Mouse (Mus musculus): ENCODE measurements around the gene Tfrc. TPM values are rescaled to one million over a fixed set of nuclear protein-coding genes. Genes with fewer than 3 reads are reported as not detected.

Tfrc gene
- polyA plus RNA-seq, 1 experiment = 27.0 TPM

DNA sequence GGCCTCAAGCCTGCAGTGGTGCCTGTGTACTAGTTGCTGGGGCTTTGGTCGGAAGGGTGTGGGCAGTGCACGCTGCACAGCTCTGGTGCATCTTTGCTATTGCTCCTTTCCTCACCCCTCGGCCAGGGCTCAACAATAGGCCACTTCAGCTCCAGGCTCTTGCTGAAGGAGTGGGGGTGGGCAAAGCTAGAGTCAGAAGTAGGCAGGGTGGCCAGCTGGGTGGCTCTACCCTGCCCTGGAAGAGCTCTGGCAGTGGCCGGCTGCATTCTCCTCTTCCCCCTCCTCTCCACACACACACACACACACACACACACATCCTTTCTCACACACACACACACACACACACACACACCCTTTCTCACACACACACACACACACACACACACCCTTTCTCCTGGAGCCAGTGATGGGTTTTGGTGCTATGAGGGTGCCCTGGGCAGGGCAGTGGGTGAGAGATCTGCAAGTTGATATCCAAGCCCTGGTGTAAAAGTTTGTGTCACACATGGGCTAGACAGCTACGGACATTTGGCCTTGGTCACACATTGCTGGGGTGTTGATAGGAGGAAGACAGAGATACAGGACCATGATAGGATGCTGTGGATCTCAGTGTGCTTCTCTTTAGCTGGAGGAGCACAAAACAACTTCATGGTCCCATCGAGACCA lies 45.5 kb downstream of the Tfrc start:
- Histone ChIP-seq H3K4me1 (ENCODE audit: control insufficient read depth, insufficient read depth, insufficient read length, low read length) (peaks cover 12% of the 10 kb centered on the region), H3K4me3 (ENCODE audit: insufficient read depth, low read depth, low read length) (no peak overlapping the region), H3K27ac (replicated peaks; ENCODE audit: low read depth, low read length) (no peak overlapping the region)

DNA sequence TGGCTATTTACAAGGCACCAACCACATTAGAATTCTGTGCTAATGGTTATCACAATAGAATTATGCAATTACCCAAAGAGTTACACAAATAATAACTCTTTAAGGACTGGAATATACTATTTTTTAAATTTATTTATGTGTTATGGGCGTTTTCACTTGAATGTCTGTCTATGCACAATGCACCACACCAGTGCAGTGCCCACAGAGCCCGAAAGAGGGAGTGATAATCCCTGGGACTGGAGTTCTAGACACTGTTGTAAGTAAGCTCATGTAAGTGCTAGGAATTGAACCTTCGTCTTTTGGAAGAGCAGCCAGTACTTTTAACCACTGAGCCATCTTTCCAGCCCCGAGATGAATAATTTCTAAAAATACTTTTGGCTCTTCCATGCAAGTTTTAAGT lies 46.8 kb downstream of the Tfrc start:
- peaks cover 20% of the 10 kb centered on the region for H3K4me1 ChIP-seq (ENCODE audit: control insufficient read depth, insufficient read depth, insufficient read length, low read length)
- no peak overlapping the region for H3K4me3 ChIP-seq (ENCODE audit: insufficient read depth, low read depth, low read length)
- no peak overlapping the region for H3K27ac ChIP-seq (replicated peaks; ENCODE audit: low read depth, low read length)

- H3K27ac ChIP-seq (replicated peaks; ENCODE audit: low read depth, low read length) = no peak overlapping the region
- peaks cover 20% of the 10 kb centered on the region for H3K4me1 ChIP-seq (ENCODE audit: control insufficient read depth, insufficient read depth, insufficient read length, low read length)
These were observed 47.6 kb downstream of the Tfrc start for GRCm38 (mm10) chr16:32656321-32656720.

GRCm38 (mm10) chr16:32656794-32657193 lies 48.1 kb downstream of the Tfrc start:
- H3K4me1 ChIP-seq (ENCODE audit: control insufficient read depth, insufficient read depth, insufficient read length, low read length) = peaks cover 20% of the 10 kb centered on the region

More at GRCm38 (mm10) chr16:32656321-32656720, 47.6 kb downstream of the Tfrc start:
- no peak overlapping the region for H3K4me3 ChIP-seq (ENCODE audit: insufficient read depth, low read depth, low read length)

DNA sequence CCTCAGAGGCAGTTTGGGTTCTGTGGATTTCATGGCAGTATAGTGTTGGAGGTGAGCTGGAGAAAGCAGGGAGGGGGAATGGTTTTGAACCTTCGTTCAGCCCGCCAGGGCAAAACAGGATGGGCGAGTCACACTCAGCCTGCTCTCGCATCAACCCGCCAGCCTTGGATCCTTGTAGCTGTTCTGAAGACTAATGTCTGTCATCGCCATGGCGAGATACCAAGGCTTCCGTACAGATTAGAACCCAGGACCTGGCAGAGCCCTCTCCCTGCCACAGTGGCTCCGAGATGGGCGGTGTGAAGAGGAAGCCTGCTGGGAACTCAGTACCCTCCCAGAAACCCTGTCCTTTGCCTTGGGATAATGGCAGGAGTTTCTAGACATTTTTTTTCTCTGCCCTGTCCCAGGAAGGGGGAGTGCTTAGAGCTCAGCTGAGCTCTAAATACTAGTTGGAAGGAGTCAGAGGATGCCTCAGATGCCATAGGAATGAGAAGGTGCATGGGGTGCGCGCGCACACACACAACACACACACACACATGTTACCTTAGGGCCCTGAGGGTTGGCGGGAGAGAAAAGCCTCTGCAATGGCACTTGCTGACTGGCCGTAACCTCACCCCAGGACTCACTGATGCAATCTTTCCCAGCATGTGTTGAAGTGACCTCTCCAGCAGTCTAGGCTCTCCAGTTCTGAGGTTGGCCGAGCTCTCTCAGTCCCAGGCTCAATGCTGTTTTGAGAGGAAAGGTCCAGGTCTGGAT lies 49.0 kb downstream of the Tfrc start:
- H3K4me3 ChIP-seq (ENCODE audit: insufficient read depth, low read depth, low read length) = no peak overlapping the region
- no peak overlapping the region for H3K27ac ChIP-seq (replicated peaks; ENCODE audit: low read depth, low read length)
- H3K4me1 ChIP-seq (ENCODE audit: control insufficient read depth, insufficient read depth, insufficient read length, low read length) = peaks cover 20% of the 10 kb centered on the region

More at GRCm38 (mm10) chr16:32656794-32657193, 48.1 kb downstream of the Tfrc start:
- no peak overlapping the region for H3K4me3 ChIP-seq (ENCODE audit: insufficient read depth, low read depth, low read length)
- H3K27ac ChIP-seq (replicated peaks; ENCODE audit: low read depth, low read length) = 0 out of 2 replicates have a peak overlapping the region, but pooled peaks have one; percentile 1

GRCm38 (mm10) chr16:32658743-32659171 lies 50.0 kb downstream of the Tfrc start:
- Histone ChIP-seq H3K4me1 (ENCODE audit: control insufficient read depth, insufficient read depth, insufficient read length, low read length) (peaks cover 23% of the 10 kb centered on the region), H3K27ac (replicated peaks; ENCODE audit: low read depth, low read length) (no peak overlapping the region), H3K4me3 (ENCODE audit: insufficient read depth, low read depth, low read length) (peak overlapping the region; percentile 46)

DNA sequence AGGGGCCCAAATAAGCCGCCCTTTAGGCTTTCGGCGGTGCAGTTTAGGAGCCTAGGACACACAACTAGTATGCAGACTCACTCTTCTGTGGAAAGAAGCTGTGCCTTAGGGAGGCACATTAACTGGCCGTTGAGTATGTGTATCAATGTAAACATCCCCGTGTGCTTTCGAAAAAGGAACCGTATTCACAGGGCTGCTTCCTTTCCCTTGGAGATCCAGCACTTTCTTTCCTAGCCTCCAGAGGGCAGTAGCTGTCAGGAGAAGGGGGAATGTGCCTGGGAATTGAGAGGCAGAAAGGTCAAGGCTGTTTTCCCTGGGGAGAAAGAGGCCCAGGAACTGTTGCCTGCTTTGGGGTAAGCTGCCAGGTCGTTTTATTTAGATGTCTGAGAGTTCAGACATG lies 50.7 kb downstream of the Tfrc start:
- Histone ChIP-seq H3K27ac (replicated peaks; ENCODE audit: low read depth, low read length) (0 out of 2 replicates have a peak overlapping the region, but pooled peaks have one; percentile 42), H3K4me1 (ENCODE audit: control insufficient read depth, insufficient read depth, insufficient read length, low read length) (peaks cover 23% of the 10 kb centered on the region), H3K4me3 (ENCODE audit: insufficient read depth, low read depth, low read length) (peak overlapping the region; percentile 46)

- Histone ChIP-seq H3K27ac (replicated peaks; ENCODE audit: low read depth, low read length) (peak overlapping the region; percentile 42), H3K4me3 (ENCODE audit: insufficient read depth, low read depth, low read length) (no peak overlapping the region), H3K4me1 (ENCODE audit: control insufficient read depth, insufficient read depth, insufficient read length, low read length) (peaks cover 24% of the 10 kb centered on the region)
These were observed 51.4 kb downstream of the Tfrc start for GRCm38 (mm10) chr16:32660095-32660494.

GRCm38 (mm10) chr16:32660557-32661321 lies 52.0 kb downstream of the Tfrc start:
- H3K4me1 ChIP-seq (ENCODE audit: control insufficient read depth, insufficient read depth, insufficient read length, low read length) = peaks cover 28% of the 10 kb centered on the region
- H3K27ac ChIP-seq (replicated peaks; ENCODE audit: low read depth, low read length) = peak overlapping the region; percentile 54
- H3K4me3 ChIP-seq (ENCODE audit: insufficient read depth, low read depth, low read length) = peak overlapping the region; percentile 55

DNA sequence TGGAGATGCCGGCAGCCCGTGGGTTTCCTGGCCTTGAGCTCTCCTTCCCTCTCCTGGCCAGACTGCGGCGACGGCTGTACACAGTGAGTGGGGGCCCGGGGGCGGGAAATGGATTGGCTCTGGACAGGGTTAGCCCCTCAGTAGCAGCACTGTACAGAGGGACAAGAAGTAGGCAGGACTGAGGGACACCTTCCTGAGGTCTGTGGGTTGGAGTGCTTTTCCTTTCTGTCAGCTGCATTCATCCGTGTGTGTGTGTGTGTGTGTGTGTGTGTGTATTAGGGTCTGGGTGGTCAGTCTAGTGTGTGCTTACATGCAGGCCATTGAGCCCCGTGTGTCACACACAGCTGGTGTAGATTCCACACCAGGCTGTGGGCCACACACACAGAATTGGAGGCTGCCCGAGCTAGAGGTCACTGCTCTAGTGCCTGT lies 52.8 kb downstream of the Tfrc start:
- Histone ChIP-seq H3K27ac (replicated peaks; ENCODE audit: low read depth, low read length) (peak overlapping the region; percentile 54), H3K4me1 (ENCODE audit: control insufficient read depth, insufficient read depth, insufficient read length, low read length) (peaks cover 34% of the 10 kb centered on the region)

GRCm38 (mm10) chr16:32662372-32662771 lies 53.7 kb downstream of the Tfrc start:
- Histone ChIP-seq H3K27ac (replicated peaks; ENCODE audit: low read depth, low read length) (peak overlapping the region; percentile 54), H3K4me3 (ENCODE audit: insufficient read depth, low read depth, low read length) (peak overlapping the region; percentile 55), H3K4me1 (ENCODE audit: control insufficient read depth, insufficient read depth, insufficient read length, low read length) (peaks cover 34% of the 10 kb centered on the region)

More for the DNA sequence above, 52.8 kb downstream of the Tfrc start:
- peak overlapping the region; percentile 55 for H3K4me3 ChIP-seq (ENCODE audit: insufficient read depth, low read depth, low read length)

DNA sequence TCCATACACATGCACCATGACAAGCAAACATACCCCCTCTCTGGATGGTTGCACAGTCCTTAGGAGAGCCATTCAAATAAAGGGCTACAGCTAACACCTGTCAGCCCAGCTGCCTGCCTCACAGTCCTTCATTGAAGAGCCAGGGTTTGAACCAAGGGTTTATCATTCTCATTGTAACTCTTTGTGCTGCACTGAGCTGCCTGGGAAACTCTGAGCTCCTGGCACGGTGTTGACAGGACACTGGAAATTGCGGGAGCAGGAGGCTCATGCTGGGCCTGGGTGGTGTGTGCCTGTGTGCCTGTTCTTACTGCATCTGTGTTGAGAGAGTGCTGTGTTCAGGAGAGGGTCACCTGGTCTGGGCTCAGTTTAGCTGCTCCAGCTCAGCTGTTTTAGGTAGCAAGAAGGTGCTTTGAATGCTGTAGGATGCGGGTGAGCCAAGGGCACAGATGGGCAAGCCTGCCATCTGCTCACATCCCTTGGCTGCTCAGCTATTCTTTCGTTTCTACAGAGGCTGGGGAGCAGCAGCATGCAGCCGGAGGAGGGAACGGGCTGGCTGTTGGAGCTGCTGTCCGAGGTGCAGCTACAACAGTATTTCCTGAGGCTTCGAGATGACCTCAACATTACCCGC lies 54.6 kb downstream of the Tfrc start:
- H3K4me3 ChIP-seq (ENCODE audit: insufficient read depth, low read depth, low read length) = peak overlapping the region; percentile 26
- H3K4me1 ChIP-seq (ENCODE audit: control insufficient read depth, insufficient read depth, insufficient read length, low read length) = peaks cover 35% of the 10 kb centered on the region
- no peak overlapping the region for H3K27ac ChIP-seq (replicated peaks; ENCODE audit: low read depth, low read length)

DNA sequence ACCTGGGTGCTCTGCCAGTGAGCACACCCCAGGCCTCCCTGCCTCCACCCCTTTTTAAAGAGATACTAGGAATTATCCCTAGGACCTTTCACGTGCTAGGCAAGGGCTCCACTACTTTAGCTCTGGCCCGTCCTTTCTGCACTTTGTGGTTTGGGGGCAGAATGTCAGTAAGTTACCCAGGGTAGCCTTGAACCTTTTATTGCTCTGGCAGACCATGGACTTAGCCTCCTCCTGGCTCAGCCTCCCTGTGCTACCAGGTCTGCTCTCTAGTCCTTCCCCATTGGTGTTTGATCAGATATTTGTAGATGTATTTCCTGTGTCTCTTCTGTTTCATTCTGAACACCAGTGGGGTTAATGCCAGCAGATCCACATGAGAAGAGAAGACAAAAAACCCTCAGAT lies 55.5 kb downstream of the Tfrc start:
- H3K4me1 ChIP-seq (ENCODE audit: control insufficient read depth, insufficient read depth, insufficient read length, low read length) = peaks cover 35% of the 10 kb centered on the region
- no peak overlapping the region for H3K27ac ChIP-seq (replicated peaks; ENCODE audit: low read depth, low read length)
- H3K4me3 ChIP-seq (ENCODE audit: insufficient read depth, low read depth, low read length) = no peak overlapping the region

DNA sequence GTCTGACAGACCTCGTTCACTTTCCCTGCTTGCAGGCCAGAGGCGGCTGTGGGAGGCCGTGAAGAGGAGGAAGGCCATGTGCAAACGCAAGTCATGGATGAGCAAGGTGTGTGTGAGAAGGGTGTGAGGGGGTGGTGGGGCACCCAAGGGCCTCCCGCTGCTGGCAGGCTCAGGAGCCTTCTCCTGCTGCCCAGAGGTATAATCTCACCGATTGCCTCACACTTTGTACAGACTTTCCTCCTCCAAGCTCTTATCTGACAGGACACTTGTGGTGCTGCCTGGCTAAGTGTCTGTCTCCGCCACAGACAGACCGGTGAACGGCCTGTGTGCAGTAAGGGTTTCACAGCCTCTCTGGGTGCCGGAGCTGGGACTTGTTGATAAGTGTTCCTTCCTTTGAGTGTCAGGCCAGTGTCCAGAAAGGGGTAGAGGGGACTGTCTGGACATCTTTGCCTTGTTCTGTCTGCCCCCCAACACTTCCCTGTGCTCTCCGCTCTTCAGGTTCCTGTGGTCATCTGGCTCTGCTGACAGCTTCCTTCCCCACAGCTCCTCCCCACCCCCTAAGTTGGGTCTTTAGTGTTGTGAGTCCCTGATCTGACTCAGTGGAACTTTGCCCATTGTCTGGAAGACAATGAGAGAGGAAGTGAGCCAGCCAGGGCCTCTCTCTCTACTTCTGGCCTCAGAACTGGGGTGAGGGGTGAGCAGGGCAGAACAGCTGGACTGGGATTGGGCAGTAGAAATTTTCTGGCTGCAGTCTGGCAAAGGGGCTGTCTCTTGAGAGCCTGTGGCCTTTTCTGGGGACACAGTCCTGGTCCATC lies 57.3 kb downstream of the Tfrc start:
- Histone ChIP-seq H3K4me3 (ENCODE audit: insufficient read depth, low read depth, low read length) (no peak overlapping the region), H3K27ac (replicated peaks; ENCODE audit: low read depth, low read length) (peak overlapping the region; percentile 80), H3K4me1 (ENCODE audit: control insufficient read depth, insufficient read depth, insufficient read length, low read length) (peaks cover 28% of the 10 kb centered on the region)

Measured in brown adipose tissue, adult 24 weeks (tissue).